Mouse (Mus musculus) v-Abl transformed pro-B cells (cell line): ENCODE results near the gene Slc25a36.

Experiments
- in situ Hi-C, 2 experiments: fragments of 400-800 bp; cut with MboI; formaldehyde crosslinking; loops; one replicate each; pipeline ENCODE4 v1.15.1; 2025; ENCODE audit not compliant: unreplicated experiment in 2 of 2

Slc25a36 gene

GRCm38 (mm10) chr9:97110571-97111390 lies at the start of gene Slc25a36:
Gene Slc25a36, minus strand, starts transcription at chr9:97111157.
- in situ Hi-C loops = loop anchor here in 1 of 2 experiments (25.0 kb wide), 1 partner anchor 1598 kb away; the partner anchor contains the start of gene U2surp

GRCm38 (mm10) chr9:97158412-97158811 lies 47.5 kb upstream of the Slc25a36 start:
- in situ Hi-C loops = no loop called here

- in situ Hi-C loops = no loop called here
Measured at GRCm38 (mm10) chr9:97155981-97156380, 45.0 kb upstream of the Slc25a36 start.

GRCm38 (mm10) chr9:97154956-97155355 lies 44.0 kb upstream of the Slc25a36 start:
- in situ Hi-C loops = no loop called here

- in situ Hi-C loops = no loop called here
Measured at GRCm38 (mm10) chr9:97153006-97153405, 42.0 kb upstream of the Slc25a36 start.

- in situ Hi-C loops = no loop called here
Measured at GRCm38 (mm10) chr9:97147270-97147669, 36.3 kb upstream of the Slc25a36 start.

GRCm38 (mm10) chr9:97145351-97145750 lies 34.4 kb upstream of the Slc25a36 start:
- in situ Hi-C loops = no loop called here

- in situ Hi-C loops = no loop called here
Measured at GRCm38 (mm10) chr9:97143416-97143815, 32.5 kb upstream of the Slc25a36 start.

- in situ Hi-C loops = no loop called here
Measured at GRCm38 (mm10) chr9:97142558-97142957, 31.6 kb upstream of the Slc25a36 start.

GRCm38 (mm10) chr9:97141723-97142122 lies 30.8 kb upstream of the Slc25a36 start:
- in situ Hi-C loops = no loop called here

- in situ Hi-C loops = no loop called here
Measured at GRCm38 (mm10) chr9:97140145-97140932, 29.4 kb upstream of the Slc25a36 start.

GRCm38 (mm10) chr9:97137678-97138077 lies 26.7 kb upstream of the Slc25a36 start:
- in situ Hi-C loops = no loop called here

- in situ Hi-C loops = no loop called here
Measured at GRCm38 (mm10) chr9:97137116-97137515, 26.2 kb upstream of the Slc25a36 start.

- in situ Hi-C loops = no loop called here
Measured at GRCm38 (mm10) chr9:97135866-97136265, 24.9 kb upstream of the Slc25a36 start.

GRCm38 (mm10) chr9:97133178-97133577 lies 22.2 kb upstream of the Slc25a36 start:
- in situ Hi-C loops = no loop called here

- in situ Hi-C loops = no loop called here
Measured at GRCm38 (mm10) chr9:97130001-97130400, 19.0 kb upstream of the Slc25a36 start.

- in situ Hi-C loops = loop anchor here in 1 of 2 experiments (25.0 kb wide), 1 partner anchor 1612 kb away; the partner anchor contains the start of gene U2surp
Measured at GRCm38 (mm10) chr9:97123934-97124692, 13.2 kb upstream of the Slc25a36 start.

GRCm38 (mm10) chr9:97121432-97121831 lies 10.5 kb upstream of the Slc25a36 start:
- in situ Hi-C loops = loop anchor here in 1 of 2 experiments (25.0 kb wide), 1 partner anchor 1609 kb away; the partner anchor contains the start of gene U2surp

GRCm38 (mm10) chr9:97114271-97114670 lies 3.3 kb upstream of the Slc25a36 start:
- in situ Hi-C loops = loop anchor here in 1 of 2 experiments (25.0 kb wide), 1 partner anchor 1602 kb away; the partner anchor contains the start of gene U2surp

- in situ Hi-C loops = loop anchor here in 1 of 2 experiments (25.0 kb wide), 1 partner anchor 1601 kb away; the partner anchor contains the start of gene U2surp
Measured at GRCm38 (mm10) chr9:97113555-97113929, 2.6 kb upstream of the Slc25a36 start.
